Mouse (Mus musculus) limb, embryonic 12.5 days (tissue): ENCODE measurements around the gene Pmf1. TPM values are rescaled to one million over a fixed set of nuclear protein-coding genes. Genes with fewer than 3 reads are reported as not detected.

ENCODE experiments used
- ATAC-seq: fragments of 200-750 bp; cut with Nextera tagmentation; 2 replicates; pipeline ENCODE4 v1.8.0; 2017; ENCODE audit warnings: low read depth, moderate TSS enrichment; ENCODE audit not compliant: insufficient number of reproducible peaks, insufficient read depth, low FRiP score, low TSS enrichment
- H3K27ac ChIP-seq: fragments of 300-500 bp; sonication (generic); 2 replicates; pipeline ENCODE4 v1.5.1; 2016; ENCODE audit warnings: mild to moderate bottlenecking, moderate library complexity
- H3K27me3 ChIP-seq: fragments of 300-500 bp; sonication (generic); 2 replicates; pipeline ENCODE4 v1.6.1; 2016; ENCODE audit warnings: mild to moderate bottlenecking, moderate library complexity
- H3K36me3 ChIP-seq: fragments of 300-500 bp; sonication (generic); 2 replicates; pipeline ENCODE4 v1.6.1; 2016; ENCODE audit warnings: mild to moderate bottlenecking, moderate library complexity
- H3K4me1 ChIP-seq: fragments of 300-500 bp; sonication (generic); replicated peaks from 2 replicates; pipeline ENCODE4 v1.6.1; 2016
- H3K4me2 ChIP-seq: fragments of 300-500 bp; sonication (generic); 2 replicates; pipeline ENCODE4 v1.6.1; 2016; ENCODE audit warnings: mild to moderate bottlenecking, moderate library complexity
- H3K4me3 ChIP-seq: fragments of 300-500 bp; sonication (generic); replicated peaks from 2 replicates; pipeline ENCODE4 v1.5.1; 2016; ENCODE audit warnings: mild to moderate bottlenecking
- H3K9ac ChIP-seq: fragments of 300-500 bp; sonication (generic); replicated peaks from 2 replicates; pipeline ENCODE4 v1.6.1; 2016; ENCODE audit warnings: mild to moderate bottlenecking, moderate library complexity
- H3K9me3 ChIP-seq: fragments of 300-500 bp; sonication (generic); 2 replicates; pipeline ENCODE4 v1.6.1; 2016; ENCODE audit warnings: mild to moderate bottlenecking, moderate library complexity
- WGBS: fragments of 180-500 bp; shearing (Covaris S2); methylation state at CpG from one replicate; pipeline ENCODE4 v1.1.7; 2016; 5-methylcytosine and 5-hydroxymethylcytosine counted together
- polyA plus RNA-seq: library from polyadenylated mRNA; unstranded; fragments of >200 nt; fragmentation: Nextera tagmentation; extraction: Ambion mirVana; gene quantifications from 2 replicates; pipeline ENCODE4 v1.2.1, GENCODE M21; 2016

Pmf1 gene
- polyA plus RNA-seq, 1 experiment from 2014 or later, result 151 TPM

- 80% methylated on average over 4 of the region's 4 CpGs for WGBS
- no peak overlapping the region for H3K27ac ChIP-seq
- H3K36me3 ChIP-seq, result peaks cover 95% of the 10 kb centered on the region
- no peak overlapping the region for H3K9ac ChIP-seq
- H3K4me1 ChIP-seq, result no peaks in the 10 kb centered on the region; the same call in 1 of the 2 replicates
- no peak for ATAC-seq
- H3K4me2 ChIP-seq, result no peak overlapping the region
- no peak overlapping the region for H3K4me3 ChIP-seq
- H3K9me3 ChIP-seq, result no peaks in the 10 kb centered on the region
- H3K27me3 ChIP-seq, result no peaks in the 10 kb centered on the region
Observed at GRCm38 (mm10) chr3:88415668-88416067, 5.5 kb upstream of the Pmf1 start.

GRCm38 (mm10) chr3:88412636-88413035 is 2.5 kb upstream of the Pmf1 start:
- H3K36me3 ChIP-seq, result peaks cover 64% of the 10 kb centered on the region

GRCm38 (mm10) chr3:88411681-88412080 is 1.6 kb upstream of the Pmf1 start:
- WGBS, result 85% methylated on average over 4 of the region's 4 CpGs
- ATAC-seq, result no peak
- no peaks in the 10 kb centered on the region for H3K9me3 ChIP-seq
- H3K9ac ChIP-seq, result no peak overlapping the region
- no peak overlapping the region for H3K4me3 ChIP-seq
- no peaks in the 10 kb centered on the region for H3K27me3 ChIP-seq
- H3K4me2 ChIP-seq, result no peak overlapping the region
- peaks cover 21% of the 10 kb centered on the region for H3K4me1 ChIP-seq
- peaks cover 55% of the 10 kb centered on the region for H3K36me3 ChIP-seq
- no peak overlapping the region for H3K27ac ChIP-seq

More at GRCm38 (mm10) chr3:88412636-88413035, 2.5 kb upstream of the Pmf1 start:
- H3K9ac ChIP-seq, result no peak overlapping the region
- H3K4me1 ChIP-seq, result peaks cover 18% of the 10 kb centered on the region
- no peak overlapping the region for H3K27ac ChIP-seq
- no peaks in the 10 kb centered on the region for H3K27me3 ChIP-seq
- ATAC-seq, result no peak
- H3K4me2 ChIP-seq, result no peak overlapping the region
- H3K4me3 ChIP-seq, result no peak overlapping the region
- 89% methylated on average over 11 of the region's 11 CpGs for WGBS
- H3K9me3 ChIP-seq, result no peaks in the 10 kb centered on the region

- ATAC-seq, result no peak
- WGBS, result 20% methylated on average over 7 of the region's 7 CpGs
Observed at GRCm38 (mm10) chr3:88410645-88411031, 507 bp upstream of the Pmf1 start.

GRCm38 (mm10) chr3:88408953-88409352 is 1.2 kb downstream of the Pmf1 start:
- no peak for ATAC-seq
- Histone ChIP-seq H3K27me3 (no peaks in the 10 kb centered on the region), H3K4me3 (peak overlapping the region; percentile 77), H3K4me1 (peaks cover 21% of the 10 kb centered on the region), H3K4me2 (peak overlapping the region; percentile 76), H3K36me3 (peaks cover 40% of the 10 kb centered on the region), H3K9me3 (no peaks in the 10 kb centered on the region), H3K27ac (peak overlapping the region; percentile 95; the same call in 1 of the 2 replicates), H3K9ac (peak overlapping the region; percentile 84)
- WGBS, result 64% methylated on average over 5 of the region's 5 CpGs

More at GRCm38 (mm10) chr3:88410645-88411031, 507 bp upstream of the Pmf1 start:
- Histone ChIP-seq H3K36me3 (peaks cover 49% of the 10 kb centered on the region), H3K4me2 (peak overlapping the region; percentile 76), H3K27ac (peak overlapping the region; percentile 95), H3K27me3 (no peaks in the 10 kb centered on the region), H3K9me3 (no peaks in the 10 kb centered on the region), H3K4me3 (peak overlapping the region; percentile 77), H3K9ac (peak overlapping the region; percentile 84), H3K4me1 (peaks cover 21% of the 10 kb centered on the region)

- Histone ChIP-seq H3K36me3 (peaks cover 40% of the 10 kb centered on the region), H3K9me3 (no peaks in the 10 kb centered on the region), H3K27me3 (no peaks in the 10 kb centered on the region), H3K4me3 (no peak overlapping the region), H3K4me2 (no peak overlapping the region), H3K9ac (no peak overlapping the region), H3K4me1 (peaks cover 21% of the 10 kb centered on the region), H3K27ac (no peak overlapping the region)
- no peak for ATAC-seq
- 59% methylated on average over 7 of the region's 7 CpGs for WGBS
Observed at GRCm38 (mm10) chr3:88407529-88407928, 2.6 kb downstream of the Pmf1 start.

GRCm38 (mm10) chr3:88407090-88407489 is 3.0 kb downstream of the Pmf1 start:
- Histone ChIP-seq H3K9me3 (no peaks in the 10 kb centered on the region), H3K4me3 (no peak overlapping the region), H3K27ac (no peak overlapping the region), H3K36me3 (peaks cover 40% of the 10 kb centered on the region), H3K4me1 (peaks cover 21% of the 10 kb centered on the region), H3K27me3 (no peaks in the 10 kb centered on the region), H3K4me2 (no peak overlapping the region), H3K9ac (no peak overlapping the region)
- 8% methylated on average over 2 of the region's 2 CpGs for WGBS
- no peak for ATAC-seq

GRCm38 (mm10) chr3:88403522-88404230 is 6.5 kb downstream of the Pmf1 start:
- ATAC-seq, result no peak
- H3K9ac ChIP-seq, result no peak overlapping the region
- 93% methylated on average over 10 of the region's 10 CpGs for WGBS
- H3K4me3 ChIP-seq, result no peak overlapping the region
- H3K4me1 ChIP-seq, result peaks cover 14% of the 10 kb centered on the region
- no peaks in the 10 kb centered on the region for H3K27me3 ChIP-seq
- no peak overlapping the region for H3K27ac ChIP-seq
- H3K9me3 ChIP-seq, result no peaks in the 10 kb centered on the region
- no peak overlapping the region for H3K4me2 ChIP-seq
- peaks cover 48% of the 10 kb centered on the region for H3K36me3 ChIP-seq

- H3K9ac ChIP-seq, result no peak overlapping the region
- H3K27me3 ChIP-seq, result no peaks in the 10 kb centered on the region
- no peak for ATAC-seq
- H3K9me3 ChIP-seq, result no peaks in the 10 kb centered on the region
- 68% methylated on average over 2 of the region's 2 CpGs for WGBS
- H3K36me3 ChIP-seq, result peaks cover 76% of the 10 kb centered on the region
- H3K27ac ChIP-seq, result no peak overlapping the region
- no peak overlapping the region for H3K4me2 ChIP-seq
- no peak overlapping the region for H3K4me3 ChIP-seq
- H3K4me1 ChIP-seq, result no peaks in the 10 kb centered on the region
Observed at GRCm38 (mm10) chr3:88398666-88399065, 11.5 kb downstream of the Pmf1 start.

GRCm38 (mm10) chr3:88395742-88396141 is 14.4 kb downstream of the Pmf1 start:
- H3K27ac ChIP-seq, result no peak overlapping the region
- WGBS, result 90% methylated on average over 8 of the region's 8 CpGs
- H3K4me2 ChIP-seq, result no peak overlapping the region
- no peak overlapping the region for H3K4me3 ChIP-seq
- no peaks in the 10 kb centered on the region for H3K27me3 ChIP-seq
- ATAC-seq, result no peak
- H3K36me3 ChIP-seq, result peaks cover 71% of the 10 kb centered on the region
- H3K9ac ChIP-seq, result no peak overlapping the region
- H3K4me1 ChIP-seq, result no peaks in the 10 kb centered on the region
- no peaks in the 10 kb centered on the region for H3K9me3 ChIP-seq

GRCm38 (mm10) chr3:88395288-88395687 is 14.8 kb downstream of the Pmf1 start:
- H3K27ac ChIP-seq, result no peak overlapping the region
- no peak overlapping the region for H3K4me3 ChIP-seq
- H3K9me3 ChIP-seq, result no peaks in the 10 kb centered on the region
- no peak overlapping the region for H3K9ac ChIP-seq
- no peak for ATAC-seq
- H3K36me3 ChIP-seq, result peaks cover 72% of the 10 kb centered on the region
- H3K4me2 ChIP-seq, result no peak overlapping the region
- H3K27me3 ChIP-seq, result no peaks in the 10 kb centered on the region
- no peaks in the 10 kb centered on the region for H3K4me1 ChIP-seq
- 90% methylated on average over 6 of the region's 6 CpGs for WGBS
